39 mouse cellular contexts compared by ENCODE assay signal in the genomic region with DNA sequence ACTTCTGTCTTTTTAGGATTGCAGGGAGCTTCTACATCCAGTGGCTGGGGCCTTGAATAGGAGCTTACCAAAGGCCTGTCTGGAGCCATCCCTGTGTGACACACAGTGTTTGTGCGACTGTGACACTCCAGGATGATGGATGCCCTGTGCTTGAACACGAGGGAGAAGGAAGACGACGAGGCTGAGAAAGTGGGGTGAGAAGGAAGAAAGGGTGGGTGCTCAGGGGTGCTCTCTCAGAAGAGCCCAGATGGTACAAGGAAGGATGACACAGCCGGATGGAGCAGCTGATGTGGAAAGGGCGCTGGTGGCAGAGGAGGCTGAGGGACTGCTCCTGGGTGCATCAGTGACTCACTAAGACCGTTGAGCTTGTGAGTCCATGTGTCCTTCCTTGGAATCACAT. TPM values are rescaled to one million over a fixed set of nuclear protein-coding genes. Genes with fewer than 3 reads are reported as not detected.
DNase-seq lines count a peak whose midpoint lies in the region; TF ChIP-seq lines count a peak whose summit lies in the region.
"Had no signal": no experiment of that assay in that cellular context is flagged by ENCODE, and none has a peak within 500 bp of the region (broad histone marks: within the 10 kb centered on the region; RNA-seq: fewer than 3 reads in every experiment).

A gene (plus strand): TSS at position 240 of the 400 bp plus-strand sequence.

- H3K27ac ChIP-seq in testis, adult 2 months (ENCODE audit: control insufficient read depth, insufficient read depth, low read depth, low read length), result no peak within 1 kb of the TSS
- H3K27ac ChIP-seq: embryonic facial prominence, embryonic 12.5 days; gastrocnemius, adult 2 months; heart, embryonic 13.5 days; hindbrain, embryonic 10.5 days; hindbrain, embryonic 15.5 days; left cerebral cortex, adult 2 months; limb, embryonic 12.5 days; liver, embryonic 15.5 days; neural tube, embryonic 15.5 days had no signal

- peaks cover 5% of the 10 kb centered on the region for H3K4me1 ChIP-seq in testis, adult 2 months (ENCODE audit: control insufficient read depth, insufficient read depth, low read length)
- H3K4me1 ChIP-seq: hindbrain, embryonic 15.5 days; neural tube, embryonic 15.5 days had no signal

- TF ChIP-seq POLR2A in testis, adult 2 months (IDR thresholded peaks at IDR 0.05; ENCODE audit: control insufficient read depth, low read depth, low read length), result no peak

- no peaks in the 10 kb centered on the region for H3K27me3 ChIP-seq in testis, adult 2 months (ENCODE audit: control insufficient read depth, insufficient read depth, low read length)
- H3K27me3 ChIP-seq: embryonic facial prominence, embryonic 12.5 days; heart, embryonic 13.5 days; hindbrain, embryonic 15.5 days; limb, embryonic 12.5 days; liver, embryonic 15.5 days; neural tube, embryonic 15.5 days; Patski had no signal

- DNase-seq in adrenal gland, adult 2 months, result peak; percentile 40
- DNase-seq in adrenal gland, adult 8-10 months, result no peak
- DNase-seq in heart, adult 11 months, result peak; percentile 88
- no peak for DNase-seq in heart, postnatal 4 days
- no peak for DNase-seq in testis, postnatal 10 days (ENCODE audit: low spot score)
- no peak for DNase-seq in cerebellum, adult 11 months
- DNase-seq: cerebellum, adult 9-10 months; cerebellum, postnatal 36 days; gastrocnemius, adult 2 months; heart, postnatal 10 days; kidney, adult 11 months; kidney, postnatal 14 days; lung, embryonic 14.5 days; lung, postnatal 14 days; midbrain, embryonic 14.5 days; retina, postnatal 1 day; thymus, postnatal 14 days had no signal

- H3K36me3 ChIP-seq in testis, adult 2 months (ENCODE audit: control insufficient read depth, insufficient read depth, low read length), result no peaks in the 10 kb centered on the region
- H3K36me3 ChIP-seq: embryonic facial prominence, embryonic 12.5 days; G1E; heart, embryonic 13.5 days; hindbrain, embryonic 10.5 days; hindbrain, embryonic 15.5 days; limb, embryonic 12.5 days; liver, embryonic 15.5 days; neural tube, embryonic 15.5 days had no signal

- no peak for TF ChIP-seq CTCF in testis, adult 2 months (IDR thresholded peaks at IDR 0.05; ENCODE audit: control insufficient read depth, insufficient read depth, insufficient replicate concordance, low read depth, low read length)

- peak within 1 kb of the TSS; percentile 75 for H3K4me3 ChIP-seq in testis, adult 2 months (ENCODE audit: control insufficient read depth, low read depth, low read length)
- H3K4me3 ChIP-seq: embryonic facial prominence, embryonic 12.5 days; gastrocnemius, adult 2 months; heart, embryonic 13.5 days; hindbrain, embryonic 10.5 days; hindbrain, embryonic 15.5 days; left cerebral cortex, adult 2 months; limb, embryonic 12.5 days; liver, embryonic 15.5 days; neural tube, embryonic 15.5 days had no signal

RNA-seq across cellular contexts. Expression of the gene that starts here (rescaled TPM):
- under 1 TPM; 0.29 to 0.93 TPM for total RNA-seq in adrenal gland, adult 2 months (2021)
- 0.20 and 0.21 TPM in 2 replicates for polyA plus RNA-seq in adrenal gland, adult 2 months (2012; rRNA removed)
- total RNA-seq in adrenal gland, adult 8-10 months (2022), result under 1 TPM; 0.37 to 0.91 (median 0.45) TPM
- not detected for total RNA-seq in heart, postnatal 4 days (2021)
- polyA plus RNA-seq in testis, adult 2 months (2012; rRNA removed), result 4.0 and 4.4 TPM in 2 replicates
- total RNA-seq: gastrocnemius, adult 2 months; gastrocnemius, postnatal 4 days; heart, adult 8-10 months; heart, postnatal 10 days; layer of hippocampus, postnatal 10 days; left cerebral cortex, adult 2 months; liver, adult 2 months; megakaryocyte-erythroid progenitor cell, adult 5-6 weeks had no signal
- polyA plus RNA-seq: C2C12; embryonic facial prominence, embryonic 12.5 days; forebrain, embryonic 14.5 days; frontal cortex, adult 2 months; G1E; hindbrain, embryonic 10.5 days; hindbrain, embryonic 15.5 days; inflammation-experienced regulatory T-cells, adult 6 months; kidney, embryonic 14.5 days; limb, embryonic 12.5 days; liver, adult 2 months; liver, embryonic 15.5 days; lung, embryonic 14.5 days; midbrain, embryonic 14.5 days; neural tube, embryonic 15.5 days; Patski; stomach, embryonic 14.5 days had no signal

Comparison
In these comparisons a context has a peak if more than half of its experiments do, and no peak if none do; other contexts are left out.
1. Peak in DNase-seq in adrenal gland, adult 2 months; RNA of the gene not detected or under 1 TPM.